Comparison of ENCODE assay signal across 8 mouse cellular contexts in genomic region chr4:149953621-149954481, GRCm38 (mm10). TPM values are rescaled to one million over a fixed set of nuclear protein-coding genes. Genes with fewer than 3 reads are reported as not detected.
A peak's percentile ranks its signal among the peaks of the same experiment; 100 is the strongest.
DNase-seq lines count a peak whose midpoint lies in the region; ATAC-seq and TF ChIP-seq lines count a peak whose summit lies in the region.

No protein-coding gene starts in this region.

- H3K4me2 ChIP-seq in limb, embryonic 15.5 days: peak overlapping the region; percentile 88
- H3K4me2 ChIP-seq in myocyte (ENCODE audit: low read depth): peak overlapping the region; percentile 90

- DNase-seq in frontal cortex, postnatal 36 days (ENCODE audit: low spot score in 2 of 2): peak; percentile 49 to 59
- DNase-seq in cerebellum, postnatal 25 days: peak; percentile 53 to 54
- peak; percentile 63 to 67 for DNase-seq in heart, adult 9 months (ENCODE audit: low spot score in 2 of 2)
- DNase-seq in kidney, adult 9 months: peak; percentile 41
- peak; percentile 69 for DNase-seq in thymus, postnatal 4 days

- H3K27ac ChIP-seq in limb, embryonic 15.5 days: peak overlapping the region; percentile 86

- TF ChIP-seq POLR2A in myocyte (IDR thresholded peaks at IDR 0.05; ENCODE audit: insufficient read length, low read depth): no peak

- H3K9me3 ChIP-seq in limb, embryonic 15.5 days: no peaks in the 10 kb centered on the region

- H3K4me1 ChIP-seq in limb, embryonic 15.5 days: peaks cover 57% of the 10 kb centered on the region

- H3K9ac ChIP-seq in limb, embryonic 15.5 days: peak overlapping the region; percentile 79

- H3K4me3 ChIP-seq in limb, embryonic 15.5 days: peak overlapping the region; percentile 73
- peak overlapping the region; percentile 81 for H3K4me3 ChIP-seq in myocyte

- peaks cover 7% of the 10 kb centered on the region; the same call in 1 of the 2 replicates for H3K27me3 ChIP-seq in limb, embryonic 15.5 days
- H3K27me3 ChIP-seq in myocyte (ENCODE audit: control insufficient read depth, insufficient read depth, insufficient read length): no peaks in the 10 kb centered on the region

- no peak for ATAC-seq in frontal cortex, adult (ENCODE audit: low TSS enrichment)
- ATAC-seq in limb, embryonic 15.5 days (ENCODE audit: insufficient number of reproducible peaks, low FRiP score, low TSS enrichment, low read depth): no peak

- H3K79me2 ChIP-seq in myocyte (ENCODE audit: control insufficient read depth, insufficient read depth): peaks cover 40% of the 10 kb centered on the region

- WGBS in limb, embryonic 15.5 days: 3% methylated on average over 32 of the region's 32 CpGs

- peak overlapping the region; percentile 82 for H3ac ChIP-seq in myocyte (ENCODE audit: control insufficient read depth, insufficient read length)

- H3K36me3 ChIP-seq in limb, embryonic 15.5 days: no peaks in the 10 kb centered on the region
- H3K36me3 ChIP-seq in myocyte (ENCODE audit: control insufficient read depth, insufficient read depth): peaks cover 3% of the 10 kb centered on the region

TF ChIP-seq in myocyte, 11 proteins besides CTCF, POLR2A, EP300 and RAD21:
- no peak for TF ChIP-seq TCF3 (IDR thresholded peaks at IDR 0.05; ENCODE audit: insufficient read length, low read depth)

RNA-seq across cellular contexts. Expression of gene Spsb1, which starts 1.0 kb away (rescaled TPM):
- polyA plus RNA-seq in limb, embryonic 15.5 days (2015; fragmentation: Nextera tagmentation; extraction: Ambion mirVana): 24.6 and 27.1 TPM in 2 replicates
- 22.6 TPM for polyA plus RNA-seq in myocyte (2012; fragmentation: generic; extraction: Trizol)

RNA-seq across cellular contexts. Expression of gene H6pd, which starts 55.0 kb away (rescaled TPM):
- 13.1 and 13.4 TPM in 2 replicates for polyA plus RNA-seq in limb, embryonic 15.5 days (2015; fragmentation: Nextera tagmentation; extraction: Ambion mirVana)
- polyA plus RNA-seq in myocyte (2012; fragmentation: generic; extraction: Trizol): 21.8 TPM
